Mouse (Mus musculus) hindbrain, embryonic 16.5 days (tissue): ENCODE measurements around the gene Bspry. TPM values are rescaled to one million over a fixed set of nuclear protein-coding genes. Genes with fewer than 3 reads are reported as not detected.
A peak's percentile ranks its signal among the peaks of the same experiment; 100 is the strongest.

ENCODE experiments used
- ATAC-seq: fragments of 200-750 bp; cut with Nextera tagmentation; 2 replicates; pipeline ENCODE4 v1.8.0; 2017; ENCODE audit warnings: moderate TSS enrichment, moderate library complexity
- H3K27ac ChIP-seq: fragments of 300-500 bp; sonication (generic); 2 replicates; pipeline ENCODE4 v1.5.1; 2014; ENCODE audit warnings: low read depth, mild to moderate bottlenecking, control low read depth, low read length, moderate library complexity
- H3K27me3 ChIP-seq: fragments of 300-500 bp; sonication (generic); replicated peaks from 2 replicates; pipeline ENCODE4 v1.6.1; 2014; ENCODE audit warnings: low read length; ENCODE audit not compliant: control insufficient read depth, insufficient read depth
- H3K36me3 ChIP-seq: fragments of 300-500 bp; sonication (generic); 2 replicates; pipeline ENCODE4 v1.6.1; 2014; ENCODE audit warnings: mild to moderate bottlenecking, low read length, moderate library complexity, mixed read lengths; ENCODE audit not compliant: control insufficient read depth, insufficient read depth
- H3K4me1 ChIP-seq: fragments of 300-500 bp; sonication (generic); 2 replicates; pipeline ENCODE4 v1.6.1; 2014; ENCODE audit warnings: low read depth, low read length; ENCODE audit not compliant: control insufficient read depth, insufficient read depth
- H3K4me2 ChIP-seq: fragments of 300-500 bp; sonication (generic); 2 replicates; pipeline ENCODE4 v1.6.1; 2014; ENCODE audit warnings: mild to moderate bottlenecking, low read length, control low read depth, moderate library complexity
- H3K4me3 ChIP-seq: fragments of 300-500 bp; sonication (generic); 2 replicates; pipeline ENCODE4 v1.5.1; 2014; ENCODE audit warnings: mild to moderate bottlenecking, low read length, control low read depth, moderate library complexity
- H3K9ac ChIP-seq: fragments of 300-500 bp; sonication (generic); 2 replicates; pipeline ENCODE4 v1.6.1; 2014; ENCODE audit warnings: low read depth, mild to moderate bottlenecking, control low read depth, low read length, moderate library complexity
- H3K9me3 ChIP-seq: fragments of 300-500 bp; sonication (generic); 2 replicates; pipeline ENCODE4 v1.6.1; 2014; ENCODE audit warnings: mild to moderate bottlenecking, low read length, moderate library complexity; ENCODE audit not compliant: control insufficient read depth
- WGBS: fragments of 180-500 bp; shearing (Covaris S2); extraction: QIAGEN DNeasy Blood & Tissue Kit; methylation state at CpG from one replicate; pipeline ENCODE4 v1.1.7; 2014; 5-methylcytosine and 5-hydroxymethylcytosine counted together
- polyA plus RNA-seq: library from polyadenylated mRNA; unstranded; fragments of >200 nt; fragmentation: Nextera tagmentation; extraction: Ambion mirVana; gene quantifications from 2 replicates; pipeline ENCODE4 v1.2.1, GENCODE M21; 2015

The Bspry gene
- polyA plus RNA-seq, 1 experiment from 2014 or later, result 0.63 TPM

DNA sequence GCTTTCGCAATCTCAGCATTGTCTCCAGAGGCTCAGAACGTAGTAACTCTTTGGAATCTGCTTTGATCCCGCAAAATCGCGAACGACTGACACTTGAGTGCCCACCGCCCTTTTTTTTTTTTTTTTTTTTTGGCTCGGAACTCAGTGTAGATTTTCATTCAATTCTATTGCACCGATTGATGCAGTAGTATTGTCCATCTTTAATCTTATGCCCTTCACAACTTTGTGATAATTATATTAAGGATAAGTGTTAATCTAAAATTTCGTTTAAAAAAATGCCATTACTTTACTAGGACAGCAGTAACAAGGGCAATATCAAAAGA is 45.6 kb downstream of the Bspry start:
- ATAC-seq, result no peak
- no peaks in the 10 kb centered on the region for H3K9me3 ChIP-seq
- peak overlapping the region; percentile 53 for H3K4me2 ChIP-seq
- H3K27me3 ChIP-seq, result no peaks in the 10 kb centered on the region
- 1% methylated on average over 10 of the region's 10 CpGs for WGBS
- peaks cover 11% of the 10 kb centered on the region for H3K4me1 ChIP-seq
- H3K9ac ChIP-seq, result peak overlapping the region; percentile 85
- peak overlapping the region; percentile 85 for H3K4me3 ChIP-seq
- peak overlapping the region; percentile 98; the same call in 1 of the 2 replicates for H3K27ac ChIP-seq
- no peaks in the 10 kb centered on the region for H3K36me3 ChIP-seq

DNA sequence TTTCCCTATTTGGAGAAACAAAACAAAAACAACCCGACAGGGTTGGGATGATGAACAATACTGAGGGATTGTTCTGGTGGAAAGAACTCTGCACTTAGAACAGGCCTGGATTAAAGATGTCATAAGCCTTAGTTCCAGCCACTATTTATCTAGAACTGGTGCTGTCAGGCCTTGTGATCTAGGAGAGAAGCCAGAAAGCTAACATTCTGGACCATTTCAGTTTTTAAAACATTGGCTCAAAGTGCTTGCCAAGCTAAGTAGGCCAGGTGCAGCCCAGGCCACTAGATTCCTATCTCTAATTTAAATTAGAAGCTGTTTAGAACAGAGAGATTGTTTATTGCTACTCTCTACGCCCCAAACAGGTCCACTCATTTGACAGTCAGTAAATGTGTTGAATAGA is 46.4 kb downstream of the Bspry start:
- no peak for ATAC-seq
- Histone ChIP-seq H3K4me3 (no peak overlapping the region), H3K4me2 (no peak overlapping the region), H3K9me3 (no peaks in the 10 kb centered on the region), H3K27ac (no peak overlapping the region), H3K4me1 (peaks cover 9% of the 10 kb centered on the region), H3K27me3 (no peaks in the 10 kb centered on the region), H3K9ac (no peak overlapping the region), H3K36me3 (no peaks in the 10 kb centered on the region)
- 65% methylated on average over 2 of the region's 2 CpGs for WGBS

DNA sequence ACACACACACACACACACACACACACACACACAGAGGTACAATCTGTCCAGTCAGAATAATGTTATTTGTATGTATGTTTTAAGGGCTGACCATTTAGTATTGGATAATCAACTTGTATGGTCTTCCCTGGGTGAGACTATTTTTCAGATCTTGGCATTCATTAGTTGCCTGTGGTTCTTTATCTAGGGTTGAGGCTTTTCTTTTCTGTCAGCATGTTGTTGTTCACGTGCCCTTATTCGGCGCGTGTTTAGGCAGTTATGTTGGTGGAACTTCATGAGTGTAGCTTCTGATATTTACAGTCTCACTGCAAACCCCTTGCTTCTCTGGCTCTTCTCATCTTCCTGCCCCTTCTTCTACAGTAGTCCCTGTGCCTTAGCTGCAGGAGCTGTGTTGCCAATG is 47.8 kb downstream of the Bspry start:
- Histone ChIP-seq H3K27ac (no peak overlapping the region), H3K4me3 (no peak overlapping the region), H3K4me2 (no peak overlapping the region), H3K4me1 (peaks cover 9% of the 10 kb centered on the region), H3K27me3 (no peaks in the 10 kb centered on the region), H3K9ac (no peak overlapping the region), H3K36me3 (no peaks in the 10 kb centered on the region), H3K9me3 (no peaks in the 10 kb centered on the region)
- 90% methylated on average over 4 of the region's 4 CpGs for WGBS
- ATAC-seq, result no peak

DNA sequence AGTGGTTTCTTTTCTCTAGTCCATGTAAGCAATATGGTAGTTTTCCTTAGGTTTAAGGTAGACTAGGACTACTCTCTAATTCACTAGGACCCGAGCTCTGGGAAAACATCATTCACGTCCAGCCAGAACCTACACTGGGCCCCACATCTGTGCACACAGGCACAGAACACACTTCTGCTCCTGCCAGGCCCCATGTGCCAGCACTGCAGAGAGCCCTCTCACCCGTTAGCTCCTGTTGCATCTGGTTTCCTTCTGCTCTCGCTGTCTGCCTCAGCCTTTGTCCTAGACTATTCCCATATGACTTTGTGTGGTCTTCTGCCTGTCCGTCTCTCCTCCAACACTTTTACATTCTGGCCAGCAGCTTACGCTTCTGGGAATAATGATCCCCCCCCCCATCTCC is 53.9 kb downstream of the Bspry start:
- Histone ChIP-seq H3K9ac (no peak overlapping the region), H3K27me3 (no peaks in the 10 kb centered on the region), H3K4me3 (no peak overlapping the region), H3K4me1 (no peaks in the 10 kb centered on the region), H3K9me3 (no peaks in the 10 kb centered on the region), H3K4me2 (no peak overlapping the region), H3K36me3 (no peaks in the 10 kb centered on the region), H3K27ac (no peak overlapping the region)
- 79% methylated on average over 6 of the region's 6 CpGs for WGBS
- ATAC-seq, result no peak

DNA sequence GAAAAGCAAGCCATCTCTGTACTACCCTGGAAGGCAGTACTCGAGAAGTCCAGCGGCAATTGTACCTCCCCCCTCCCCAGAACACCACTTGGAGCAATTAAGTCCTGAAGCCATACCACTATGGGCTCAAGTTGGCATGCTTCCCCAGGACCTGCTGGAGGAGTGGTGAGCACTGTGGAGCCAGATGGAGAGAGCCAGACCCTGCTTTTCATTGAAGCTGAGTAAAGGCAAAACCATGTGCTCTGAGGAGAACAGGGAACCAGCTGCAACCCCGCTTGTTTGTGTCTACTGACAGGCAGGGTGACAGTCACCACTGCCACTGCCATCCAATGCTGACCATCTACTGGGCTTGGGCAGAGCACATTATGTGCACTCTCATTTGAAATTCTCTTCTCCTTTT is 61.9 kb downstream of the Bspry start:
- WGBS, result 70% methylated on average over 3 of the region's 3 CpGs
- H3K36me3 ChIP-seq, result no peaks in the 10 kb centered on the region
- H3K4me1 ChIP-seq, result no peaks in the 10 kb centered on the region
- no peaks in the 10 kb centered on the region for H3K27me3 ChIP-seq
- no peaks in the 10 kb centered on the region for H3K9me3 ChIP-seq
- H3K4me3 ChIP-seq, result no peak overlapping the region
- no peak overlapping the region for H3K4me2 ChIP-seq
- H3K27ac ChIP-seq, result no peak overlapping the region
- H3K9ac ChIP-seq, result no peak overlapping the region
- no peak for ATAC-seq

DNA sequence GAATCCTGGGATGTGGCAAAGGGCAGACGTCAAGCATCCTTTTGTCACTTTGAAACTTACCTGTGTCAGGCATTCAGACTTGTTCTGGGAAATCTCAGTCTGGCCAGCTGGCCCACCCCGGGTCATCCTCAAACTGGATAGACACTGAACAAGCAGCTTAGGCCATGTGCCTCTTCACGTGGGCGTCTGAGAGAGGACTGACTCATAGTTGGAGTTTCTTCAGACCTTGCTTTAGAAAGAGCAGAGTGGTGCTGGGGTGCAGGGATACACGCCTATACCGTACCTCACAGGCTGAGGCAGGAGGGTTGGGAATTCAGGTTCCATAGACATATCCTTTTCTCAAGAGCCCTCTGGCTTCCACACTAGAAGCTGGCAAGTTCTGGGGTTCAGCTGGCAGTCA is 63.9 kb downstream of the Bspry start:
- ATAC-seq, result no peak
- no peak overlapping the region for H3K4me3 ChIP-seq
- whole genome bisulfite sequencing, result 90% methylated on average over 6 of the region's 6 CpGs
- no peaks in the 10 kb centered on the region for H3K27me3 ChIP-seq
- no peaks in the 10 kb centered on the region for H3K4me1 ChIP-seq
- H3K27ac ChIP-seq, result no peak overlapping the region
- no peaks in the 10 kb centered on the region for H3K9me3 ChIP-seq
- H3K36me3 ChIP-seq, result no peaks in the 10 kb centered on the region
- no peak overlapping the region for H3K9ac ChIP-seq
- no peak overlapping the region for H3K4me2 ChIP-seq

DNA sequence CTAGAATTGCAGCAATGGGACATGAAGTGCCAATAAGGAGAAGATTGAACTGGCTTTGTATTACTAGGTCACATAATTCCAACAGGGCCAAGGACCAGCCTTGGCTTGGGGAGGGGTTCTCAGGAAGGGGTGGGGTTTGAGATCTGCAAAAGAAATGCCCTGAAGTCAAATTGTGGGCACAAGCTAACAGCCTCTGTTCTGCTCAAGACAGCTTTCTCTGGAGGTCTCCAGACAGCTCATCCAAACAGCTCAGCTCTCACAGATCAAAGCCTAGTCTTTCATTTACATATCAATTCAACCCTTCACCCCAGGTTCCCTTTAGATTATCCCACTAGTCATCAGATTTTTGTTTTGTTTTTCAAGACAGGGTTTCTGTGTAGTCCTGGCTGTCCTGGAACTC is 64.9 kb downstream of the Bspry start:
- Histone ChIP-seq H3K36me3 (no peaks in the 10 kb centered on the region), H3K9ac (no peak overlapping the region), H3K4me3 (no peak overlapping the region), H3K9me3 (no peaks in the 10 kb centered on the region), H3K27me3 (no peaks in the 10 kb centered on the region), H3K27ac (no peak overlapping the region), H3K4me1 (no peaks in the 10 kb centered on the region), H3K4me2 (no peak overlapping the region)
- ATAC-seq, result no peak

Other genes with a start within 250 kb of the Bspry start
- 26.5 and 31.5 TPM in 2 replicates for gene Zfp37, start 249.0 kb upstream of the Bspry start, polyA plus RNA-seq
- 17.7 and 18.2 TPM in 2 replicates for gene Slc31a2, start 217.5 kb upstream of the Bspry start, polyA plus RNA-seq
- 22.9 and 24.6 TPM in 2 replicates for gene Fkbp15, start 119.5 kb upstream of the Bspry start, polyA plus RNA-seq
- 50.0 and 51.1 TPM in 2 replicates for gene Slc31a1, start 119.3 kb upstream of the Bspry start, polyA plus RNA-seq
- gene Cdc26, start 71.4 kb upstream of the Bspry start, polyA plus RNA-seq, result 71.0 and 72.2 TPM in 2 replicates
- 12.4 and 15.8 TPM in 2 replicates for gene Prpf4, start 71.3 kb upstream of the Bspry start, polyA plus RNA-seq
- gene Rnf183, start 44.8 kb upstream of the Bspry start, polyA plus RNA-seq, result 0.29 TPM in 1 of 2 replicates, not detected in the other
- gene Wdr31, start 9.2 kb upstream of the Bspry start, polyA plus RNA-seq, result 14.4 and 16.0 TPM in 2 replicates
- gene Hdhd3, start 23.4 kb downstream of the Bspry start, polyA plus RNA-seq, result 11.2 and 11.5 TPM in 2 replicates
- gene Alad, start 39.9 kb downstream of the Bspry start, polyA plus RNA-seq, result 72.2 and 75.6 TPM in 2 replicates
- gene Pole3, start 45.0 kb downstream of the Bspry start, polyA plus RNA-seq, result 61.8 and 62.3 TPM in 2 replicates
- 0.53 and 0.71 TPM in 2 replicates for gene 4933430I17Rik, start 45.3 kb downstream of the Bspry start, polyA plus RNA-seq
- 58.1 and 64.6 TPM in 2 replicates for gene Rgs3, start 79.8 kb downstream of the Bspry start, polyA plus RNA-seq